Mouse (Mus musculus) embryo, embryonic 10.5 days (tissue): ENCODE data around the gene Rer1.

ENCODE experiments used
- DNase-seq: peaks from one replicate; pipeline ENCODE4 v3.0.0-alpha.2; 2015; ENCODE audit warnings: low spot score

Gene Rer1

DNA sequence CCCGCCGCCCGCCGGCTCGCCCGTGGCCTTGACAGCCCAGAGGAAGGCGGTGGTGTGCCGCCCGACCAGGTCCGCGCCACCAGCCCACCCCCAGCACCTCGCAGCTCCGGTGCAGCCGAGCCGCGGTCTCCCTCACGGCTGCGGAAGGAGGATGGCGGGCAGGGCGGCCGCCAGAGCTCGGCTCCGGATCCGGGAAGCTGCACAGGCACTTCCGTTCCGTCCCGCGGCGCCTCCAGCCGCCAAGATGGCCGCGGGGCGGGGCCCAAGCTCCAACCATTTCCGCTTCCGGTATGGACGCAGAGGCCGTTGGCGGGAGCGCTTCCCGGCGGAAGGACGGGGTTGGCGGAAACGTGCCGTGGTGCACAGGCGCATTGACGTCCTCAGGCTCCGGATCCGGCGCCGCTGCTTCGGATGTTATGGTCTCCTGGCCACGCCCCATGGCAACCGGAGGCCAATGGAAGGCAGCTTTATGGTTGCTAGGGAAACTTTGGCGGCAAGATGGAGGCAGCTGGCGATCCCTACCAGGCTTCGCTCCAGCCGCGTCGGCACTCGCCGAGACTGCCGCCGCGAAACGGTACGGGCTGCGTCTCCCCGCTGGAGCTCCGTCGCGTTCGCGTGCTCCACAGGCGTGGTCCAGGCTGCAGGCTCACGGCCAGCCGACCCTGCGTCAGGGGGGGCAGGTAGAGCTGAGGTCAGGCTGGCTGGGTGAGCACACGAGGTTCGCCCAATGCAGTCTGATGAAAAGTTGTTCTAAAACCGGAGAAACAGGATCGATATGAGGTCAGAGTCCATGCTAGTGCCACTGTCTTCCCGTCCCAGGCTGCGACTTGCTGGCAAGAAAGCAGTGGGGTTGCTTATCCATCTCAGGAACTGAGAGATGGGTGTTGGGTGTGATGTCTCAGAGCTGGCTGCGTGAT is at the start of gene Rer1, which contains the start of gene Morn1:
TSS of gene Rer1 (minus strand) at position 275 of the 917 bp plus-strand sequence.
TSS of gene Morn1 (plus strand) at position 470 of the 917 bp plus-strand sequence.
- DNase-seq = peak; percentile 100

DNA sequence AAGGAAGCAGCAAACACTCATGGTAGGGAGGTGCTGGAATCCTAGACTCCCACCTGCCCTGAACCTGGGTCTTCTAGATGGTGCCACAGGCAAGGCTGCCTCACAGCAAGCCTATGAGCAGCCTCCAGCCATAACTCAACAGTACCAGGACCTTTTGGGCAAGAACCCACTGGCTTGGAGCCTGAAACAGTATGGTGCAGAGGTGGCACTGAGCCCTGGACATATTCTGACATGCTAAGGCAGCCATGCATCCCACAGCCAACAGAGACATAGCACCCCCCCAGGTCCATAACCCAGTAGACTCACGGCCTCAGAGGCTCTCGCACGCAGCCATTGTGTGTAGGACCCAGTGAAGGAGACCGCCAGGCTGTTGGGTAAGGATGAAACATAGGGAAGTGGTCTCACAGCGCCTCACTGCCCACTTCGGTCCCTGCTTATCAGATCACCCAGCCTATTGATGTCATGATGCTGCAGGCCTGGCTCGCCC is 48.5 kb upstream of the Rer1 start:
- no peak for DNase-seq

DNA sequence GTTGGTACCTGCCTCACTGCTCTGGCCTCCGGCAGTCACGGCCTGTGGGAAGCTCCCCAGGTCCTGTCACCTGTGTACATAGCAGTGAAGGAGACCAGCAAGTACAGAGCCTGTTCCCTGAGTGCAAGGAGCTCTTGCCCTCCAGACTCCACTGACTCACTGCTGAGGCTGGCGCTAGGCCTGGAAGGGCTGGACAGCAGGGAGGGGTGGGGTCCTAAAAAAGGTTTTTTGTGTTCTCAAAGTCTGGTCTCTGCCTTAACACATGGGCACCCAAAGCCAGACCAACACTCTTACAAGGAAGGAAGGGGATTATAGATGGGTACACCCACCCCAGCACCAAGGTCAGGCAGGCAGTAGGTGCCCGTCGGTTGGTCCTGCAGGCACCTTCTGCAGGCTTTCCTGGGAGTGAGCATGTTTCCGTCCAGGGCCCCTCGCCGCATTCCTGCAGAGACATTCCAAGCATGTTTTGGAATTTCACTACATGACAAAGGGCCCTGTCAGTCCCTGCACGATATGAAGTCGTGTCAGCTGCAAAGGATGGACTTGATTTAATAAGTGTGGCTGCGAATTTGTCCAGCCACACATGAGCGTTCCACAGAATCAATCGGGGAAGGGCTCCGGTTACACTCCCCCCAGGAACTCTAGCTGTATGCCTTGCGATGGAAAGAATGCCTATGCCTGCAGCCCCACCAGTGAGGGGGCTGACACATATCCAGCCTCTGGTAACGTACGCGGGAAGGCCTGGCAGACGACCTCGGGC is 47.7 kb upstream of the Rer1 start:
- DNase-seq = peak; percentile 65

DNA sequence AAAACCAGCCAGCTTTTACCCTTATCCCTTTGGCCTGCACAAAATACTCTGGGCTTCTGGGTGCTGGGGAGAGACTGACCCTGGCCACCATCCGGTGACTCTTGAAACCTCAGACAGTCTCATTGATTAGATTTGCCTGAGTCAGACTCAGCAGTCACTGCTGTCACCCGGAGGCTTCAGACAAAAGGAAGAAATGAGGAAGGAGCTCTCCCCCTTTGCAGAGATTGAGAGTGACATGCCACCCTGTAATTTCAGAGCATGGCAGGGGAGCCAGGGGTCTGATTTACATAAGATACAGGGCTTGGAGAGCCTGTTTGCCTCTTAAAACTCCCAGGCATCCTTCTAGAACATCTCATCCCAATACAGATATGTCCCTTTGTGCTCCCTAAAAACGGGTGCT is 47.0 kb upstream of the Rer1 start:
- DNase-seq = no peak

DNA sequence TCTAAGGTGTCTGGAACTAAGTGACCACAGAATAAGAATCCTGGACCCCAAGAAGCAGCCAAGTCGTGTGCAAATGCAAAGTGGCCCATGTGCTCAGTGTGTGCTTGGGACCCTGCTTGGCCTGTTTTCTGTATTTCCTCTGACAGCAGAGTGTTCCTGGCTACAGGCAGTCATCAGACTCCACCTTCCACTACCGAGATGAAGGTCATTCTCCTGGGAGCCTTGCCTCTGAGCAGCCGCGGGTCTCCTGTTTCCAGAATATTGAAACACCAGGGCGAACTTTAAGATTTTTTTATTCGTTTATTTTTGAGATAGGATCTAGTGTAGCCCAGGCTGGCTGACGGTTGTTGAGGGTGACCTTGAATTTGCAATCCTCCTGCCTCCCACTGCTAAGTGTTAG is 44.4 kb upstream of the Rer1 start:
- no peak for DNase-seq

DNA sequence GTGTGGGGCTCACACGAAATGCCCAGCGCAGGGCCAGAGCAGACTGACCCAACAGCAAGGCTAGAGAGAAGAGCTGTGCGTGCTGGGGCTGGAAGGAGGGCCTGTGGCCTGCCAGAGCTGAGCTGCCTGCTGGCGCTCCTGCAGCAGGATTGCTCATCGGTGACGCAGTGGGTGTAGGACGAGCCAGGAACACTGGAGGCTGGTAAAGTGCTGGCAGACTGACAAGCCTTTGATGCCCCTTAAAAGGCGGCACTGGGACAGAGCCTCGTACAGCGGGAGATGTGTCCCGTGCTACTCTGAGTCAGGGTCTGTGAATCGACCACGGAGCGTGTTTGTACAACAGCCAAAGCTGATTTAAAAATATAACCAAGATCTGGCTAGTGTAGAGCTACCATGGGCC is 43.8 kb upstream of the Rer1 start:
- DNase-seq = no peak

DNA sequence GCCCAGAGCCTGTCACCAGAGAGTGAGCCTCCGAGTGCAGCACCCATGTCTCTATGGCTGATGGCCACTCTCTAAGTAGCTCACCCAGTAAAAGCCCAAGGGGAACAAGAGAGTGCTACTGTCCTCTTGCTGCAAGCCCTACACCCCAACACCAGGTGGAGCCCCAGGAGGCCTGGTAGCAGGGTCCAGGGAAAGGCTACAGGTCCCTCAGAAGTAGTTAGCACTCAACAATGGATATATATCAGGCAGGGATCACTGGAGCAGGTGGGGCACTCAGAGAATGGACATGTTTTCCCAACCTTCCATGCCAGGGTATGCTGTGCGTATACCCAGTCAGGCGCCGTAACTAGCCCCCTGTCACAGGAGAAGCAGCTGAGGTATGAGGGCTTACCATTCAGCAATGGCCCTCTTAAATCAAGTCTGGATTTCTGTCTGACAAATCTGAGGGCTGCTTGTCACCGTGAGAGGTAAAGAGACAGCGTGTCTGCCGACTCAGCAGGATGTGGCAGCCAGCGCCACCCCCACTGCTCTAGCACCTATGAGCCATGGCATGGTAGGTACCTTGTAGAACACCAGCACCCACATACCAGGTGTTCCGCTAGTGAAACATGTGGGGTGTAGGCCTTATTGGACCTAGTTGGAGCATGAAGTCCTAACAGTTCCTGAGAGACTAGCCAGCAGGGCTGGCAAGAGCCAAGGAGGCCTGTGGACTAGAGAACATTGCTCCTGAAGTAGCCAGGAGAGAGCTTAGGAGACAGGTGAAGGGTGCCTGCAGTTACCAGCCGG is 43.1 kb upstream of the Rer1 start:
- no peak for DNase-seq

DNA sequence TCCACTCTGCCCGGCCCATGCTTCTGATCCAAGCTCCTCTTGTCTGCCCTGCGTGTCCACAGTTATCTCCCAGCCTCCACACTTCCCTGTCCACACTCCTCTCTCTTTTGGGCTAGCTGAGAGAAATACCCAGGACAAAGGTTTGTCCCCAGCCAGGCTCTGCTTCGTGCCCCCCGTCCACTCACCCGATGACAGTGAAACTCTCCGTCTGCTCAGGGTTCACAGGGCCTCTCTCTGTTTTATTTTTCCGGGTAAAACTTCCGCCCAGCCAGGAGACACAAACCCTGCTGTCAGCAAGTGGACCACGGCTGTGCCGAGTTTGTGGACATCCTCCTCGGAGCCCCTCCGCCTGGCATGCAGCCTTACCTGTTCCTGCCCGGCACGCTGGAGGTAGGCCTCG is 42.2 kb upstream of the Rer1 start:
- no peak for DNase-seq

DNA sequence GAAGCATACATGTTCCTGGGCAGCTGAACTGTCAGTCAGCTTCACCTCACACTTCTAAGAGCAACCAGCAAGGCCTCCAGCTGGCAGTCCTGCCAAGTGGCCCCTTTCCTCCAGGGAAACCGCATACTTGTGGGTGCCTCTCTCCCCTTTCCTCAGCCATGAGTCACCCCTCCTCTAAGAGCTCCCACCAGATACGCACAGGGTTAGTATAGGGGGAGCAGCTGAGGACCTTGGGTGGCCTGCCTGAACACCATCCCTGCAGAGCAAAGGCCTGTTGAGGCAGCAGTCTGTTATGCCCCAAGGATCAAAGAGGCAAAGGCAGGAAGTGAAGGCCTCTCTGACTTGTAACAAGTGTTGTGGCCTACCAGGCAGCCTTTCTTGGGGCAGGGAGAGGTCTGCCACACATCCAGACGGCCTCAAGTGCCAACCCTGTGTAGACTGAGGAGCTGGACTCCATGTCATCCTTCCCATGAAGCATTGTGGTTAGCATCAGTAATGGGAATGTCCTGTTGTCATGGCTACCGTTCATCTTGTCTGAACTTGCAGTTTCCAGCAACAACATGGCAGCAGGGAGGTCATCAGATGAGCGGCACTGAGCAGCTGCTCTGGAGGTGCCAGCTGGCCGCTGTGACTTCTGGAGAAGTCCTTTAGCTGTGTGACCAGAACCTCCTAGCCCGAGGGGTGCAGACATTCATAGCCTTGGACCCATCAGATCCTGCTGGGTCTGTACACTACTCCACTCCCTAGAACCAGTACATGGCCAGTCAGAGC is 40.6 kb upstream of the Rer1 start:
- no peak for DNase-seq

DNA sequence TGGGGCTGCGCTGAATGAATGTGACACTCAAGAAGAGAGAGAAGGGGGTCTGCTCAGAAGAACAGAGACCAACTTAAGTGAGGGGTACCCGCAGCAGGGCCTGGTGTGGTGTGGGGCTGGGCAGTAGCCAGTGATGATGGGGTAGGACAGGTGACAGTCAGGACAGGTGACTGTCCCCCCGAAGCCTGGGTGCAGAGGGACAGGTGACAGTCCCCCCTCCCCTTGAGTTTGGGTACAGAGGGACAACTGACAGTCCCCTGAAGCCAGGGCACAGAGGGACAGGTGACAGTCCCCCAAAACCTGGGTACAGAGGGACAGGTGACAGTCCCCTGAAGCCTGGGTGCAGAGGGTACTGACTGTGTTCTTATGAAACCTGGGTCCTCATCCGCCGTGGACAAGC is 40.0 kb upstream of the Rer1 start:
- DNase-seq = no peak

DNA sequence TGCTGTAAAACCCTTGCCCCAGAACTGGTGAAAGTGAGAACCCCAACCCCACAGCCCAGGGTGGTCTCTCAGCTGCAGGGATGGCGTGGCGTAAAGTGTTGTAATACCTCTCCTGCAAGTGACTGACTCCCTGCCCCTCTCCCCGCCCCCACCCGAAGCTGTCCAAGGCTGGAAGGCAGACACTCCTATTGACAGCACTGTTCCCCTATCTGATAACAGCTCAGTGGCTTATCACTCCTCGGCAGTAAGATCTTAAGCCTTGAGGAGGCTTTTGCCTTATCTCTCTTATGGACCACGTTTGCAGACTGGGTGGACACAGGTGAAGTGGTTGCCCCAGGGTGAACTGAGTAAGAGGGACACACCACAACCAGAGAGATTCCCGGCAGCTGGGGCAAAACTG is 39.1 kb upstream of the Rer1 start:
- DNase-seq = no peak

DNA sequence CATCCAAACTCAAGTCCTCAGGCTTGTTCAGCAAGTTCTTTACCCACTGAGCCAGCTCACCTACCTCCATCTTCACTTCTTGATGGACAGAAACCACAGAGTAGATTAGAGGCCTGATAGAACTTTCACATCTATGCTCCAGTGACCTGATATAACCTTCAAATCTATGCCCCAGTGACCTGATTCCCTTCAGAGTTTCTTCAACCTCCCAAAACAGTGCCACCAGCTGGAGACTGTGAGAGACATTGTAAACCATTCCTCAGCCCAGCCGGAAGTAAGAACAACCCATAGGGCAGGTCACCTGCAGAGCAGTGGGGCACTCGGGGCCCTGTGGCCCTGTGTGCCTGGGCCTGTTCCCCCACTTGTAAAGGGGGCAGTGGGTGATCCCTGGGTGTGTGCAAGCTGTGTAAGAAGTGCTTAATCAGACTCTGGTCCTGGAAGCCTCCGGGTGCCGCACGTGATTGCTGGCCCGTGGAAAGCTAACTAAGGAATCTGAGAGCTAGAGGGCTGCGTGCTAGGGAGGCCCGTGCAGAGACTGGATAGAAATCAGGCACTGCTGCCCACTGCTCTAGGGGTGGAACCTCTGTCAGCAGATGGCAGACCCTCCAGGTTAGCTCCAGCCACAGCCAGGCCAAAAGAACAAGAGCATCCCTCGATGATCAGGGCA is 37.8 kb upstream of the Rer1 start:
- DNase-seq = no peak

DNA sequence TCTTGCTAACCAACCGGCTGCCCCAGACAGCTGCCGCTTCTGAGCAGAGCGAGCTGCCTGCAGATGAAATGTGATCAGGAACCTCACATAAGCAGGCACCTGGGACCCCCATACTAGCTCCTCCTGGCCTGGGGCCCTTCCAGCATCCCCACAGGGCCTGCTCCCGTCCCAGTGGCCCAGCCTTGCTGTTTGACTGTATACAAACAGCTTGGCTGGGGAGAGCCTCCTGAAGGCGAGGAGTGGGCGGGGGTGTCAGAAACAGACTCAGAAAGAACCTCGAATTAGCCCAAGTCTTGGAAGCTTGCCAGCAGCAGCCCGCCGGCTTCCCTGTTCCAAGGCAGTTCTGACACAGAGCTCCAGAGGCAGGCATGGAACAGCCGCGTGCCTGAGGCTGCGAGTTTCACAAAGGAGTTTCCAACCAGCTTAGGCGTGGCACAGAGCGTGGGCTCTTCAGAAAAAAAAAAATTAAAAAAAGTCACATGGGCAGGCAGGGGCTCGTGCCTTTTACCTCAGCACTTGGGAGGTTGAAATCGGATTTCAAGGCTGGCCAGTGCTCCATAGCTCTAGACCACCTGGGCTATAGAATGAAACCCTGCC is 36.4 kb upstream of the Rer1 start:
- no peak for DNase-seq

DNA sequence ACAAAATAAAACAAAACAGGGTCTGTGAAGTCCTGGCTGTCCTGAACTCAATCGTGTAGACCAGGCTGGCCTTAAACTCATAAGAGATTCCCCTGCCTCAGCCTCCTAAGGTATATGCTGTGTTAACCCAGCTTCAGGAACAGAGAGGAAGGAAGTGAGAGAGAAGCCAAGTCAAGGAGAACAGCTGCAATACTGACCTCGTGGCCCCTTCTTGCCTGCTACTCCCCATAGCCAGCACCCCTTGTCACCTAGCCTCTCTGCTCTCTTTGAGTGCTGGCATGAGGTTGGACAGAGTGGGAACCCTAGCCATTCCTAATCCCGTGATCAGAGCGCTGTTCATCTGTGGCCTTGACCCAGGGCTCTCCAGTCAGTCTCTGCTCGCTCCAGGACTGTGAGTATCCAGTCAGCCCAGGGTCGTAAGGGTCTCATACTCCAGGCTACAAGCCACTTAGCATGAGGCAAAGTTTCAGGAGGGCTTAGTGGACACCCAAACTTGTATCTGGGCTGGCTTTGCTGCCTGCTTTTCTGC is 35.8 kb upstream of the Rer1 start:
- no peak for DNase-seq

DNA sequence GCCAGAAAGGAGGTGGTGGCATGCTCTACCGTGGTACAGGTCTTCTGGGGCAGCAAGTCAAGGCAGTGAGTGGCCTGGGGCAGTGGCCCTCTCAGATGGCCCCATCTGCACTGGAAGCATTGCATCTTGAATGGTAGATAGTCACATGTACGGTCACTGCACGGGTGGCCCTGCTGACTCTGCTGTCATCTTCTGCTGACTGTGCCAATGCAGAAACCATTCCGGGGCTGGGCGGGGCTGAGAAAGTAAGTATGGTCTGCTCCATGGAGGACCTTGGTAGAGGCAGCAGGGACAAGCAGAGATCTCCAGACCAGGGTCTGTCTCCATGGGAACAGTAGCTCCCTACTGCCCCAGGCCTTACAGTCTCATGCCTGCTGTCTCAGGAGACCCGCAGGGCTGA is 35.0 kb upstream of the Rer1 start:
- no peak for DNase-seq

DNA sequence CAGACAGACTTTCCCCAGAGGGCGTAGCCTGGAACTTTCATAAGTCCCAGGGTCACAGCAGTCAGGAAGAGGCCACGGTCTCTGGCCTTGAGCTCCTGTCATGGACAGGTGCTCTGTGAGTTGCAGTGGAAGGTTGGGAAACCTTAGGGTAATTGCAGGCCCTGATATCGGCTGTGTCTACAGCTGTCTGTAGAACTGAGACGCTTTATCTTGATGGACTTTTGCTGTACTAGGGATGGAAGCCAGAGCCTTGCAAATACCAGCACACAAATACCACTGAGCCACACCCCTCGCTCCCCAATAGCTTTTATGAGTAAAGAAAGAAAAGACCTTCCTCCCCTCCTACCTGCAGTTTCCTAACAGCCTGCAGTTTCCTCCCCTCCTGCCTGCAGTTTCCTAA is 34.4 kb upstream of the Rer1 start:
- no peak for DNase-seq

DNA sequence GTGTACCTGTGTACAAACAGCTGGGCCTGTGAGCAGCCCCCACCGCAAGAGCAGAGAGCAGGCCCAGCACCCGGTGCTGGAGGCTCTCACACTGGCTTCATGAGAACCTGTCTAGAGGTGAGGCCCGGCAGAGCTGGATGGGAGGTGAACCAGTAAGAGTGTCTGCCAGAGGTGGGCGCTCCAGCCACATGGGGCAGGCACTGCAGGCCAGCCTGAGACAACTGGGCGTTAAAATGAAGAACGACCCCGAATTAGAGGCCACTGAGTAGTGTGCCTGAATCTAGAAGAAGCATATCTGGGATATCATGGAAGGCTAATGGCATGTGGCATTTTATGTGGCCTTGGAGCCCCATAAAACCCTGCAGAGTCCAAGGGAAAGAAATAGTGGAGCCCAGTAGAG is 33.9 kb upstream of the Rer1 start:
- no peak for DNase-seq

DNA sequence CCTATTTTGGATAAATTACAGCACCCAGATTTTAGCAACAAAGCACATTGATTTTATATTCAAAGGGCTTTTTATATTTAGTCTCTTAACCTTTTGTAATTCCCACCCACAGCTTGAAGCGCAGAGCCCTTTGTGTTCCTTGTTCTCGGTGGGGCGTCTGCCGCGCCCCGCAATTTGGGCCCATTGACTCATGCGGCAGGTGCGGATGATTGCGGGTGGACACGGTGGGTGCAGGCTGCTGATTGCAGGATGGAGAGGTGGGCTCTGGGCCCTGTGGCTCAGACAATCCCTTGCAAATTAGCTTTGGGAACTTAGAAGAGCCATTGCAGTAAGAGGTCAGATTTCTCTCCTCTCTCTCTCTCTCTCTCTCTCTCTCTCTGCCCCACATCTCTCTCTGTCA is 32.1 kb upstream of the Rer1 start:
- no peak for DNase-seq

DNA sequence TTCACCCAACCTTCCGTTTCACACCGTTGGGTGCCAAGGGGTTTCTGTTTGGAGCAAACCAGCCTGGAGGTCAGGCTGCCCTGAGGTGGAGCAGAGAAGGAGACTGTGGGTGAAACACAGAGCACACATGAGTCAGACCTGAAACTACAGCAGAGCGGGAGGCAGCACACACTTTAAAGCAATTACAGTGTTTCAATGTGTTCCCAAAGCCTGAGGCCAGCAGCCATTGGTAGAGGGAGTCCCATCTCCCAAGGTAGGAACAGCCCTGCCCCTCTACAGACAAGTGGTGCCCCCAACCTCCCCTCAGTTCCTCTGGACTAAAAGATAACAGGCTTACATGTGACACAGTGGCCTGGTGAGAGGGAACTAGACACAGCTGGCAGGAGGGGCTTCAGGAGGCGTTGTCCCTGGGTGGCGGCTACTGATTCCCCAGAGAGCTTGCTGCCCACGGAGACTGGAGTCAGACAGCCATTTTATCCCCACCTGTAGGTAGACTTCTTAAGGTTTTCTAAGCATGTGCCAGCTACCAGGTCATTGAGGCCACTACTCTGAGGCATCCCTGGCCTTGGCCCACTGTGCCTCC is 31.3 kb upstream of the Rer1 start:
- no peak for DNase-seq

DNA sequence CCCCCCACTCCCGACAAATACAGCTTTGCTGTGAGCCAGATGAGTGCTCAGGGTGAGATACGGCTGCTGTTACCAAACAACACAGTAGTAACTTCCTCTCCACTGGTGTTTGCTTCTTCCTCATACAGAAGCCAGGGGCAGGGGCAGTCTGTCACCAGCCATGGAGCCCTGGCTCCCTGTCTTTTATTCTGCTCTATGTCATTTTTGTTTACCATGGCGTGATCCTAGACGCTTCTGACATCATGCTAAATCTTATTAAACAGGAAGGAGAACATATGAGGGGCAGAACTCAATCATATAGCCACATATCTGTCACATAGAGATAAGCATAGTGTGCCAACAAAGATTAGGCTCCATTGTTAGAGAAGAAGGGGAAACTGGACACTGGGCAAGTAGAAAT is 30.4 kb upstream of the Rer1 start:
- DNase-seq = no peak
